9 mouse cellular contexts compared by ENCODE assay signal in genomic region chr9:72660911-72661310, GRCm38 (mm10). TPM values are rescaled to one million over a fixed set of nuclear protein-coding genes. Genes with fewer than 3 reads are reported as not detected.
DNase-seq lines count a peak whose midpoint lies in the region; ATAC-seq and TF ChIP-seq lines count a peak whose summit lies in the region.
"Had no signal": no experiment of that assay in that cellular context is flagged by ENCODE, and none has a peak within 500 bp of the region (broad histone marks: within the 10 kb centered on the region; RNA-seq: fewer than 3 reads in every experiment).

No protein-coding gene starts in this region.

- H3K4me2 ChIP-seq in heart, embryonic 12.5 days, result no peak overlapping the region

- no peak overlapping the region for H3K4me3 ChIP-seq in heart, embryonic 12.5 days
- peak overlapping the region; percentile 82; the same call in 1 of the 2 replicates for H3K4me3 ChIP-seq in E14TG2a.4 (replicated peaks; ENCODE audit: low read length)
- peak overlapping the region; percentile 87 for H3K4me3 ChIP-seq in hindbrain, embryonic 10.5 days
- H3K4me3 ChIP-seq in midbrain, embryonic 10.5 days, result peak overlapping the region; percentile 97

- H3K27me3 ChIP-seq in heart, embryonic 12.5 days (replicated peaks), result no peaks in the 10 kb centered on the region
- H3K27me3 ChIP-seq in E14TG2a.4 (ENCODE audit: insufficient read depth, low read length), result no peaks in the 10 kb centered on the region
- H3K27me3 ChIP-seq in hindbrain, embryonic 10.5 days (ENCODE audit: insufficient read depth, poor library complexity, severe bottlenecking), result no peaks in the 10 kb centered on the region
- H3K27me3 ChIP-seq in midbrain, embryonic 10.5 days (ENCODE audit: low read depth, poor library complexity, severe bottlenecking), result no peaks in the 10 kb centered on the region

- no peaks in the 10 kb centered on the region for H3K9me3 ChIP-seq in heart, embryonic 12.5 days (replicated peaks)
- H3K9me3 ChIP-seq in E14TG2a.4 (ENCODE audit: low read length), result no peaks in the 10 kb centered on the region
- no peaks in the 10 kb centered on the region for H3K9me3 ChIP-seq in hindbrain, embryonic 10.5 days
- H3K9me3 ChIP-seq in midbrain, embryonic 10.5 days (replicated peaks), result no peaks in the 10 kb centered on the region

- WGBS in heart, embryonic 12.5 days, result 59% methylated on average over 1 of the region's 1 CpGs
- 51% methylated on average over 1 of the region's 1 CpGs for WGBS in hindbrain, embryonic 10.5 days
- WGBS in midbrain, embryonic 10.5 days, result 41% methylated on average over 1 of the region's 1 CpGs

- peaks cover 22% of the 10 kb centered on the region for H3K36me3 ChIP-seq in heart, embryonic 12.5 days
- H3K36me3 ChIP-seq in E14TG2a.4 (ENCODE audit: insufficient read depth, low read length), result peaks cover 21% of the 10 kb centered on the region
- H3K36me3 ChIP-seq in hindbrain, embryonic 10.5 days, result peaks cover 22% of the 10 kb centered on the region
- peaks cover 22% of the 10 kb centered on the region for H3K36me3 ChIP-seq in midbrain, embryonic 10.5 days

- H3K9ac ChIP-seq in heart, embryonic 12.5 days, result no peak overlapping the region

- ATAC-seq in heart, embryonic 12.5 days (ENCODE audit: insufficient number of reproducible peaks, low FRiP score), result no peak

- peaks cover 32% of the 10 kb centered on the region for H3K4me1 ChIP-seq in heart, embryonic 12.5 days (replicated peaks)
- peaks cover 74% of the 10 kb centered on the region for H3K4me1 ChIP-seq in E14TG2a.4 (replicated peaks; ENCODE audit: low read depth, low read length)
- peaks cover 64% of the 10 kb centered on the region for H3K4me1 ChIP-seq in hindbrain, embryonic 10.5 days (replicated peaks)
- peaks cover 67% of the 10 kb centered on the region for H3K4me1 ChIP-seq in midbrain, embryonic 10.5 days

- DNase-seq in heart, adult 9 months (ENCODE audit: low spot score in 2 of 2), result no peak
- DNase-seq in hindbrain, embryonic 10.5 days (ENCODE audit: low spot score), result no peak
- no peak for DNase-seq in midbrain, embryonic 10.5 days (ENCODE audit: low spot score)
- DNase-seq in cerebellum, adult 18-20 months, result no peak
- DNase-seq in adrenal gland, adult (ENCODE audit: inconsistent age in 2 of 2, low spot score in 1 of 2), result no peak
- DNase-seq in layer of hippocampus, adult 8-10 months (ENCODE audit: low spot score in 2 of 2), result no peak
- DNase-seq: embryo, embryonic 11 days had no signal

- peak overlapping the region; percentile 63 for H3K27ac ChIP-seq in heart, embryonic 12.5 days (ENCODE audit: poor library complexity, severe bottlenecking)
- H3K27ac ChIP-seq in hindbrain, embryonic 10.5 days, result peak overlapping the region; percentile 98
- H3K27ac ChIP-seq in midbrain, embryonic 10.5 days (replicated peaks), result peak overlapping the region; percentile 100

- no peak for TF ChIP-seq CTCF in E14TG2a.4 (conservative IDR thresholded peaks at IDR 0.05; ENCODE audit: low read length)

RNA-seq across cellular contexts. Expression of gene Nedd4, which starts 1.2 kb away (rescaled TPM):
- 624 and 643 TPM in 2 replicates for polyA plus RNA-seq in heart, embryonic 12.5 days (2016; fragmentation: Nextera tagmentation; extraction: Ambion mirVana)
- polyA plus RNA-seq in hindbrain, embryonic 10.5 days (2016; fragmentation: Nextera tagmentation; extraction: Ambion mirVana), result 556 and 636 TPM in 2 replicates
- 605 and 682 TPM in 2 replicates for polyA plus RNA-seq in midbrain, embryonic 10.5 days (2016; fragmentation: Nextera tagmentation; extraction: Ambion mirVana)
- 100 to 1,000 TPM; 261 to 316 (median 281) TPM for total RNA-seq in layer of hippocampus, adult 8-10 months (2022)
